Mouse (Mus musculus) bone marrow macrophage, adult 2 months (primary cell): ENCODE results near the gene Rtn4rl1.

Source experiments
- CTCF ChIP-seq: IDR thresholded peaks from 2 replicates; pipeline ENCODE4 v1.5.1; 2012; ENCODE audit warnings: low read depth, mild to moderate bottlenecking, low read length, moderate library complexity
- POLR2A ChIP-seq: IDR thresholded peaks from 2 replicates; pipeline ENCODE4 v1.6.1; 2012; ENCODE audit warnings: mild to moderate bottlenecking, low read depth, low read length, borderline replicate concordance

- TF ChIP-seq CTCF (no peak), POLR2A (no peak)
These were observed 117.2 kb downstream of the Rtn4rl1 start for GRCm38 (mm10) chr11:75310813-75311212.
